Mouse (Mus musculus) embryonic facial prominence, embryonic 11.5 days (tissue): ENCODE measurements around the gene Uso1. TPM values are rescaled to one million over a fixed set of nuclear protein-coding genes. Genes with fewer than 3 reads are reported as not detected.
A peak's percentile ranks its signal among the peaks of the same experiment; 100 is the strongest.

ENCODE experiments used
- ATAC-seq: fragments of 200-750 bp; cut with Nextera tagmentation; replicated peaks from 2 replicates; pipeline ENCODE4 v1.8.0; 2017; ENCODE audit warnings: low read depth; ENCODE audit not compliant: insufficient number of reproducible peaks, low FRiP score, low TSS enrichment
- DNase-seq: peaks from one replicate; pipeline ENCODE4 v3.0.0-alpha.2; 2015; ENCODE audit warnings: low spot score
- H3K27ac ChIP-seq: fragments of 300-500 bp; sonication (generic); replicated peaks from 2 replicates; pipeline ENCODE4 v1.5.1; 2014; ENCODE audit warnings: mild to moderate bottlenecking, low read depth, low read length, control low read depth
- H3K27me3 ChIP-seq: fragments of 300-500 bp; sonication (generic); 2 replicates; pipeline ENCODE4 v1.6.1; 2014; ENCODE audit warnings: mild to moderate bottlenecking, low read length, moderate library complexity, mixed read lengths; ENCODE audit not compliant: control insufficient read depth, insufficient read depth
- H3K36me3 ChIP-seq: fragments of 300-500 bp; sonication (generic); replicated peaks from 2 replicates; pipeline ENCODE4 v1.6.1; 2014; ENCODE audit warnings: low read depth, mild to moderate bottlenecking, low read length, moderate library complexity, mixed read lengths; ENCODE audit not compliant: control insufficient read depth, insufficient read depth
- H3K4me1 ChIP-seq: fragments of 300-500 bp; sonication (generic); 2 replicates; pipeline ENCODE4 v1.6.1; 2014; ENCODE audit warnings: low read length, mixed read lengths; ENCODE audit not compliant: control insufficient read depth, insufficient read depth
- H3K4me2 ChIP-seq: fragments of 300-500 bp; sonication (generic); 2 replicates; pipeline ENCODE4 v1.6.1; 2014; ENCODE audit warnings: low read depth, mild to moderate bottlenecking, control low read depth, low read length, moderate library complexity
- H3K4me3 ChIP-seq: fragments of 300-500 bp; sonication (generic); 2 replicates; pipeline ENCODE4 v1.5.1; 2014; ENCODE audit warnings: low read depth, low read length, control low read depth
- H3K9ac ChIP-seq: fragments of 300-500 bp; sonication (generic); replicated peaks from 2 replicates; pipeline ENCODE4 v1.6.1; 2014; ENCODE audit warnings: mild to moderate bottlenecking, control low read depth, low read length
- H3K9me3 ChIP-seq: fragments of 300-500 bp; sonication (generic); replicated peaks from 2 replicates; pipeline ENCODE4 v1.6.1; 2016; ENCODE audit warnings: mild to moderate bottlenecking, low read length, inconsistent platforms, mixed read lengths; ENCODE audit not compliant: control insufficient read depth
- WGBS: fragments of 180-500 bp; shearing (Covaris S2); extraction: QIAGEN DNeasy Blood & Tissue Kit; methylation state at CpG from one replicate; pipeline ENCODE4 v1.1.7; 2014; 5-methylcytosine and 5-hydroxymethylcytosine counted together
- polyA plus RNA-seq: library from polyadenylated mRNA; unstranded; fragments of >200 nt; fragmentation: Nextera tagmentation; extraction: Ambion mirVana; gene quantifications from 2 replicates; pipeline ENCODE4 v1.2.1, GENCODE M21; 2014

Gene Uso1
- polyA plus RNA-seq, 1 experiment from 2014 or later, result 26.0 TPM

GRCm38 (mm10) chr5:92227782-92228181, 90.0 kb downstream of the Uso1 start:
- Histone ChIP-seq H3K27ac (no peak overlapping the region), H3K9ac (no peak overlapping the region), H3K4me1 (no peaks in the 10 kb centered on the region), H3K27me3 (no peaks in the 10 kb centered on the region), H3K9me3 (no peaks in the 10 kb centered on the region), H3K4me3 (no peak overlapping the region), H3K4me2 (no peak overlapping the region), H3K36me3 (no peaks in the 10 kb centered on the region)
- no peak for DNase-seq
- ATAC-seq, result no peak
- WGBS, result 75% methylated on average over 7 of the region's 7 CpGs

- no peak overlapping the region for H3K4me2 ChIP-seq
- H3K27ac ChIP-seq, result no peak overlapping the region
- no peak for ATAC-seq
- DNase-seq, result no peak
- H3K9me3 ChIP-seq, result no peaks in the 10 kb centered on the region
- no peaks in the 10 kb centered on the region for H3K4me1 ChIP-seq
- H3K27me3 ChIP-seq, result no peaks in the 10 kb centered on the region
- H3K36me3 ChIP-seq, result no peaks in the 10 kb centered on the region
- WGBS, result 23% methylated on average over 10 of the region's 10 CpGs
- H3K9ac ChIP-seq, result no peak overlapping the region
- no peak overlapping the region for H3K4me3 ChIP-seq
Measured at GRCm38 (mm10) chr5:92228776-92229175, 91.0 kb downstream of the Uso1 start.

GRCm38 (mm10) chr5:92229514-92229913, 91.8 kb downstream of the Uso1 start:
- Histone ChIP-seq H3K4me3 (no peak overlapping the region), H3K4me1 (no peaks in the 10 kb centered on the region), H3K27ac (no peak overlapping the region), H3K4me2 (no peak overlapping the region), H3K9ac (no peak overlapping the region), H3K36me3 (no peaks in the 10 kb centered on the region), H3K9me3 (no peaks in the 10 kb centered on the region), H3K27me3 (no peaks in the 10 kb centered on the region)
- DNase-seq (no peak), ATAC-seq (no peak)
- WGBS, result 87% methylated on average over 3 of the region's 3 CpGs

GRCm38 (mm10) chr5:92230306-92230705, 92.6 kb downstream of the Uso1 start:
- no peak overlapping the region for H3K4me3 ChIP-seq
- no peaks in the 10 kb centered on the region for H3K36me3 ChIP-seq
- no peak overlapping the region for H3K4me2 ChIP-seq
- H3K27ac ChIP-seq, result no peak overlapping the region
- WGBS, result 83% methylated on average over 11 of the region's 11 CpGs
- H3K27me3 ChIP-seq, result no peaks in the 10 kb centered on the region
- ATAC-seq (no peak), DNase-seq (no peak)
- no peaks in the 10 kb centered on the region for H3K4me1 ChIP-seq
- no peak overlapping the region for H3K9ac ChIP-seq
- no peaks in the 10 kb centered on the region for H3K9me3 ChIP-seq

- no peaks in the 10 kb centered on the region for H3K4me1 ChIP-seq
- no peaks in the 10 kb centered on the region for H3K27me3 ChIP-seq
- no peaks in the 10 kb centered on the region for H3K9me3 ChIP-seq
- H3K36me3 ChIP-seq, result no peaks in the 10 kb centered on the region
- DNase-seq, result no peak
- H3K4me3 ChIP-seq, result no peak overlapping the region
- WGBS, result 81% methylated on average over 10 of the region's 10 CpGs
- no peak overlapping the region for H3K27ac ChIP-seq
- no peak overlapping the region for H3K4me2 ChIP-seq
- H3K9ac ChIP-seq, result no peak overlapping the region
- ATAC-seq, result no peak
Measured at GRCm38 (mm10) chr5:92231836-92232235, 94.1 kb downstream of the Uso1 start.

GRCm38 (mm10) chr5:92233366-92233765, 95.6 kb downstream of the Uso1 start:
- no peaks in the 10 kb centered on the region for H3K4me1 ChIP-seq
- H3K27me3 ChIP-seq, result no peaks in the 10 kb centered on the region
- WGBS, result 90% methylated on average over 4 of the region's 4 CpGs
- H3K9ac ChIP-seq, result no peak overlapping the region
- H3K4me2 ChIP-seq, result no peak overlapping the region
- H3K9me3 ChIP-seq, result no peaks in the 10 kb centered on the region
- H3K27ac ChIP-seq, result no peak overlapping the region
- H3K4me3 ChIP-seq, result no peak overlapping the region
- H3K36me3 ChIP-seq, result no peaks in the 10 kb centered on the region
- DNase-seq (no peak), ATAC-seq (no peak)

- Histone ChIP-seq H3K4me3 (no peak overlapping the region), H3K9ac (no peak overlapping the region), H3K4me1 (no peaks in the 10 kb centered on the region), H3K27ac (no peak overlapping the region), H3K4me2 (no peak overlapping the region), H3K36me3 (no peaks in the 10 kb centered on the region), H3K27me3 (no peaks in the 10 kb centered on the region), H3K9me3 (no peaks in the 10 kb centered on the region)
- DNase-seq, result no peak
- 65% methylated on average over 5 of the region's 5 CpGs for WGBS
- ATAC-seq, result no peak
Measured at GRCm38 (mm10) chr5:92234939-92235557, 97.3 kb downstream of the Uso1 start.

GRCm38 (mm10) chr5:92239333-92240232, 101.8 kb downstream of the Uso1 start:
- no peaks in the 10 kb centered on the region for H3K4me1 ChIP-seq
- peak; percentile 82 for DNase-seq
- H3K4me3 ChIP-seq, result no peak overlapping the region
- no peak overlapping the region for H3K9ac ChIP-seq
- WGBS, result 47% methylated on average over 29 of the region's 29 CpGs
- peak overlapping the region; percentile 5; the same call in 1 of the 2 replicates for H3K4me2 ChIP-seq
- no peak overlapping the region for H3K27ac ChIP-seq
- ATAC-seq, result no peak; the same call in 1 of the 2 replicates
- H3K27me3 ChIP-seq, result no peaks in the 10 kb centered on the region
- no peaks in the 10 kb centered on the region for H3K9me3 ChIP-seq
- H3K36me3 ChIP-seq, result no peaks in the 10 kb centered on the region
